Mouse (Mus musculus) ovary, postnatal 10 days (tissue): Measurements from ENCODE around the gene Coa3.
"Not testable (repeated sequence)": the region's sequence is repeated elsewhere in the genome, so short reads cannot be mapped to it uniquely, and the experiment has no call there.

Experiments
- DNase-seq: peaks from one replicate; pipeline ENCODE4 v3.0.0; 2022; ENCODE audit warnings: low spot score

Coa3 gene

DNA sequence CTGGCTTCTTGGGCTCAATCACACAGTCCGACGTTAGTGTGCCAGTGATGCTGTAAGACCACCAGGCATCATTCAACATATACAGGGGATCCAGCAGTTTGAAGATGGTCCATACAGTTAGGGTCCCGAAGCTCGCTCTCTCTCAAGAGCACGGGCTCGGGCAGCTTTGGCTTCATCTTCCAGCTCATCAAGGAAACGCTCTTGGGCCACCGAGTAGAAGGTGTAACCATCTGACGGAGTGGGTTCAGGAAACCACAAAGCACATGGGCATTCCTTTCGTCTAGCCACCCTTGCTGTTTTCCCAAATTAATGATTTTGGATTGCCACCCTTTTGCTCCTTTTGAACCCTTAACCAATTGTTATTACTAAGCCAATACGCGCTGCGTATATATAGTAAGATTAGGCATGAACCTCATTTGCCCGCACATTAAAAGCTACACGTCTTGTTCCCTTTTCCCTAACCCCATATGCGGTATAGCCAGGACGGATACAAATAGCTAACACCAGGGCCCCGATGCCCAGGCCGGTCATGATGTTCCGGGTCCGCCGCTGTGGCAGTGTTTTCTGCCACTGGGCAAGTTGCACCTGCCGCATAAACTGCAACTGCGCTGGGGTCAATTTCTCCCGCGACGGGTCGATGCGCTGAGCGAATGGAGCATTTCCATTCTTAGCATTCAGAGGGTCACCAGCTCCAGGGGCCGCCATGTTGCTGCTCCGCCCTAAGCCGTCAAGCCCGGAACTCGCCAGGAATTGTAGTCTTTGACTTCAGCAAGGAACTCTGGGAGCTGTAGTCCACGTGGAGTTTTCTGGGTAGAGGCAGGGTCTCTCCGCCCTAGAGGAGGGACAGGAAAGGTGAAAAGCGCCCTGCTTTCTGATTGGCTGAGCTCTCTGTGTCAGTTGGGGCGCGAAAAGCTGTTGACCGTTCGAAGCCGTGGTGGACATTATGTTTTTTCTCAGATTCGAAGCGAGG, at the start of gene Coa3, which contains the start of gene Cntd1:
Gene Coa3, minus strand, starts transcription at position 892 of the 970 bp plus-strand sequence.
Gene Cntd1, plus strand, starts transcription at position 790 of the 970 bp plus-strand sequence.
- peak; percentile 63 for DNase-seq

DNA sequence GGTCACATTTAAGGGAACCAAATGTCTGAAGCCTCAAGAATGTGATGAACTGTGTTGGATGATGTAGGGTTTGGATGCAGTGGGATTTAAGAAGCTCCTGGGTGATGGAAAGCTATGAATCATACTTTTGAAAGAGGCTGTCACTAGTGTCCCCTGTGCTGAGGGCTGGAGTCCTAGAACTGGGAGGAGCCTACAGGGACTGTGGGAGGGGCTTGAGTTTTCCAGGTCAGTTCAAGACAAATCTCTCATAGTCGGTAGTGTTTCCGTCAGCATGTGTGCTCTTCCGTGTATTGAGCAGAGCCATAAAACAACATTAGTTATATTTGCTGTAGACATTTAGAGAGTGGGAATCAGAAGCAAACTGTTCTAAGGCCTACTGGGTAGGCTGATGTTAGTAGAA, 48.4 kb upstream of the Coa3 start:
- no peak for DNase-seq

DNA sequence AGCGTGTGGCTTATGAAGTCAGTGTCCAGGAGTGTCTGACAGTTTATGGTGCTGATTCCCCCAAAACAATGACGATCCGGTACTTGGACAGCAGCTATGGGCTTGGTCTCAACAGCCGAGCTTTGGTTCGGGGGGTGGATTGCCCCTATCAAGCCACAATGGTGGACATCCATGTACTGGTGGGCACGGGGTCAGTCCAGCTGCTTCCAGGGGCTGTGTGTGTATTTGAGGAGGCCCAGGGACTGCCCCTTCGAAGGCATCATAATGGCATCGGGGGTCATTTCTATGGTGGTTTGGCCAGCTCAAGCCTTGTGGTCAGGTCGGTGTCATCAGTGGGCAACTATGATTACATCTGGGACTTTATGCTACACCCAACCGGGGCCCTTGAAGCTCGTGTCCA, 47.2 kb upstream of the Coa3 start:
- DNase-seq: no peak

DNA sequence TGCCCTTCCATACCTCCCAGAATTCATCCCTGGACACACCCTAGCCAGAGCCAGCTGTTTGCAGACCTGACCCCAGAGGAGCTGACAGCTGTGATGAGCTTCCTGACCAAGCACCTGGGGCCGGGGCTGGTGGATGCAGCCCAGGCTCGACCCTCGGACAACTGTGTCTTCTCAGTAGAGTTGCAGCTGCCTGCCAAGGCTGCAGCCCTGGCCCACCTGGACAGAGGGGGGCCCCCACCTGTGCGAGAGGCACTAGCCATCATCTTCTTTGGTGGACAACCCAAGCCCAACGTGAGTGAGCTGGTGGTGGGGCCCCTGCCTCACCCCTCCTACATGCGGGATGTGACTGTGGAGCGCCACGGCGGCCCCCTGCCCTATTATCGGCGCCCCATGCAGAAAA, 46.3 kb upstream of the Coa3 start:
- DNase-seq: not testable (repeated sequence)

DNA sequence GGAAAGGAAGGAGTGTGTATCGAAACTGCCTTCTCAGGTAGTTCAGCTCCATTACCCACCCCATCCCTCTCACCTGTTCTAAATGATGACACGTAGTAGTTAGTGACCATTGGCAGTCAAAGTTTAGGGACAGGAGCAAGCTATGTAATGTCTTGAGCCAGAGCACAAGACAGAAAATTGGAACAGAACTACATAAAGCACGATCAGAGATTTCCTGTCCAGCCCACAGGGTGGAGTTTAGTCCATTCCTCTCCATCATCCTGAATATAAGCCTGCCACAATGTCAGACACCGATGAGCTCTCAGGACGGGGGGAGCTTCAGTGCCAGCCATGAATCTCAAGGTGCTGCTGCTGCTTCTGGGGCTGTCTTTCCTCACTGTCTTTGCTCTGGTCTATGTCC, 45.8 kb upstream of the Coa3 start, which contains the start of gene Aoc2:
Gene Aoc2, plus strand, starts transcription at position 301 of the 400 bp plus-strand sequence.
- no peak for DNase-seq

DNA sequence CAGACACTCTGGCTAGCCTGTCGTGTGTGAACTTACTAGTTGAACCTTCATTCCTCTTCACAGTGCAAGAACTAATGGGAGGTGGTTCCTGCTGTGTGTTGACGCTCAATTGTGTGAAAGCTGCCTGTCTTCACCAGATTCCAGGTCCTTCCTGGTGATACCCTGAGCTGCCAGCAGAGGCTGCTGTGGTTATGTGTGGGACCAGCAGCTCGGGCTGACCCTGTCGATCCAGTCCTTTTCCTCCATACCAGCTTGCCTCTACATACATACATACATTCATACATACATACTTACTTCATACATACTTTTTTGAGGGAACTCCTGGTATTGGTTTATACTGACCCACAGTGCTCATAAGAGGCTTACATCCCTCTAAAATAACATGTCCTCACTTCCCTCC, 44.7 kb upstream of the Coa3 start:
- no peak for DNase-seq

DNA sequence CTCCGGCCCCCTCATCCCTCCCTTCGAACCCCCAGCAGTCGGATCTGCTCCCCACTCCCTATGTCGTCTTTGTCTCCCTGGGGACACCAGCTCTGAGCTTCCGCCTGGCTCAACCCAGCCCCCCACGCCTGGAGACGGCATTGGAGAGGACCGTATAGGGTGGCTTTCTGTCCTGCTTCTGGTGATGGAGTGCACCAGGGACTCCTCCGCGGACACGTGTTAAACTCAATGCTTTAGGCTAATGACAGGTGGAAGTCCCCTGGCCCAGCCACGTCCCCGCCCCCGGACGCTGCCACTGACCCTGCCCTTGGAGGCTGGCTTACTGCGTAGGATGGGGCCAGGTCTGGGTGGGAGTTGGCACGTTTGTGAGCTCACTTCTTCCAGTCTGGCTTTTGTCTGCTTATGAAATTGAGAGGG, 37.6 kb upstream of the Coa3 start:
- DNase-seq: no peak

DNA sequence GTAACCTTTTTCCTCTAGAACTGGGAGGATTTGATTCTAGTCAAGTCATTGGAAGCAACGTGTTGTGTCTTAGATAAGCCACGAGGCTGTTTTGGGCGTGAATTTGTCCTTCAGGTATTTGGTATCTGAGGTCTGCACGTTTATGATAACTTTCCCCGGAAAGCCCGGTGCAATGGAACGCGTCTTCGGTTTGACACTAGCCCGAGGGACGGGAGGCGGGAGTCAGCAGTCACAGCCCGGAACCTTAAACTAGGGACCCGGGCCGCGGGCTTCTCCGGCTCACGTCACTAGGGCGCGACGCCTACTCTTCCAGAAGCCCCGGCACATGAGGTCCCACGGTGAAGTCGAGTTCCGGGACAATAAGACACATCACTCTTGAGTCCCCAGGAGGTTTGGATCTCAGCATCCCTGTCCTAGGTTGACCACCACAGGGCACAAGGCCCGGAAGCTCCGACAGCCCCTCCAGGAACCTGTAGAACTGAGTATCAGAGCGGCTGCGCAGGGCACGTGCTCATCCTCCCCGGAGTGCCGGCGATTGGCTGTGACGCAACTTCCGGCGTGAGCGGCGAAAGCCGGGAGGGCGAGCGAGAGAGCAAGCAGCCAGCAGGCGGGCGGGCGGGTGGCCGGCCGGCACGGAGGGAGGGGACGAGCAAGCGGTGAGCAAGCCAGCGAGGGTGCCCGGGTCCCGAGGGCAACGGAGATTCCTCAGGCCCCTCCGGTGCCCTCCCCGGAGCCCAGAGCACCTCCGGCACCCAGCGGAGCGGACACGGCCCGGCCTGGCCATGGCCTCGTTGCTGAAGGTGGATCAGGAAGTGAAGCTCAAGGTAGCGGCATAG, 37.0 kb upstream of the Coa3 start, which contains the start of gene Psme3:
Gene Psme3, plus strand, starts transcription at position 549 of the 836 bp plus-strand sequence.
- DNase-seq: peak; percentile 87

DNA sequence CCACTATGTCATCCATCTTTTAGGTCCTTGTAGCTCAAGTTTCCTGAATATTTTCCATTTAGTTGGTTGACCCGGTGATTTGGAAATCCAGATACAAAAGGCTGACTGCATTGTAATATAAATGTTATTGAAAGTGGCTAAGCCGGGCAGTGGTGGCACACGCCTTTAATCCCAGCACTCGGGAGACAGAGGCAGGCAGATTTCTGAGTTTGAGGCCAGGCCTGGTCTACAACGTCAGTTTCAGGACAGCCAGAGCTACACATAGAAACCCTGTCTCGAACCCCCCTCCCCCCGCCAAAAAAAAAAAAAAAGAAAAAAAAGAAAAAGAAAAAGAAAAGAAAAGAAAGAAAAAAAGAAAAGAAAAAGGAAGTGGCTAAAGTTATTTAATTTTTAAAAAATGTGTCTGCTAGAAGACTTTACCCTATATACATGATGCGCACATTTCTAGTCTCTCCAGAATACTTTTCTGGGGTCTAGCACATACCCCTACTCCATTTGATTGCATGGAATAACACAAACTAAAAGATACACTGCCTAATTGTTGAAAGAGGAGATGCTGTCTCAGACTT, 36.3 kb upstream of the Coa3 start:
- DNase-seq: no peak

DNA sequence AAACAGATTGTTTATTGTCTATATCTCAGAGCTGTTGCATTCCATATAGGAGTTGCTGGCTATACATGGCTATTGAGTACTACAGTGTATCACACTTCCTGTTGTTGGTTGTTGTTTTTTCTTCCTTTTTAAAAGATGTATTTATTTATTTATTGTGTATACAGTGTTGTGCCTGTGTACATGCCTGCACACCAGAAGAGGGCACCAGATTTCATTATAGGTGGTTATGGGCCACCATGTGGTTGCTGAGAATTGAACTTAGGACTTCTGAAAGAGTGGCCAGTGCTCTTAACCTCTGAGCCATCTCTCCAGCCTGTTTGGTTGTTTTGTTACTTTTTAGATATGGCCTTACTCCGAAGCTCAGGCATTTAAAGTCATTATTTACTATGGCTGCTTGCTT, 35.7 kb upstream of the Coa3 start:
- DNase-seq: no peak

DNA sequence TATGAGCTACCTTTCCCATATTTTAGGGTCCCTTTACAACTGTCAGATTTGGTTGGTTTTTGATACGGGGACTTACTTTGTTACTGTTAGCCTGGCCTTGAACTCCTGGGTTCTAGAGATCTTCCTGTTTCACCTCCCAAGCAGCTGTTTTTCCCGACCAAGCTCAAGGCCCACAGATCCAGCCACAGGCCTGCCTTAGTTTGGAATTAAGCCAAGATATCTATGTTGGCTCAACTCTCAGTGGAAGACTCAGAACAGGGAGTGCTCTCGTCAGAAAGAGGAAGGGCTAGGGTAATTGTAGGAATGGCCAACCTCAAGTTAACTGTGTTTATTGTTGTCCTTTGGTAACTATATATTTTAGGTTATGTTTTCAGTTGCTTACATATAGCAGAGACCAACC, 33.2 kb upstream of the Coa3 start:
- DNase-seq: no peak

DNA sequence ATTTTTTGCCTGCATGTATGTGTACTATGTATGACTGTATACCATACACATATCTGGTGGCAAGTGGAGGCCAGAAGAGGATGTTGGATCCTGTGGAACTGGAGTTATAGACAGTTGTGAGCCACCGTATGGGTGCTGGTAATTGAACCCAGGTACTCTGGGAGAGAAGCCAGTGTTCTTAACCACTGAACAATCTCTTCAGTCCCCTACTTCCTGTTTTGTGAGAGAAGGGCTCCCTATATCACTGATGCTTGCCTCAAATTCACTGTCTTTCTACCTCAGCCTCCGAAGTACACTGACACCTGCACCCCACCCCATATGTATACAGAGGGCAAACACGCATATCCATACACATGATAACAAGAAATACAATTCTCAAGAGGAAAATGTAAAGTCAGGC, 32.2 kb upstream of the Coa3 start:
- no peak for DNase-seq

DNA sequence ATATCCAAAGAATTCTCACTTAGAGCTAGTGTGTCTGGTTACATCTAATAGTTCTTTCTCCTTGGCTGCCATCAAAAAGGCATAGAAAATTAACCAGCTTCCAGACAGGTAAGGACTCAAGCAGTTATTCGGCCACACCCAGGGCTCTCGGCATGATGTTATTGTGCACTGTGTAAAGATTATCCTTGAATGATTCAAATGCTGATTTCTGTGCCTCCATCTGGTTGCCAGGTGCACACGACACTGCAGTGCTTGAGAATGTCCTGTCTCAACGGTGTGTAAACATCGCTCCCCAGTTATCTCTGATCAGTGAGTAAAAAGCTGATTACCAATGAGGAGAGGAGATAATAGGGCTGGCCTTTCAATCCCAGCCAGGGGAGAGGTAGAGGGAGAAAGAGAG, 28.8 kb upstream of the Coa3 start:
- no peak for DNase-seq

DNA sequence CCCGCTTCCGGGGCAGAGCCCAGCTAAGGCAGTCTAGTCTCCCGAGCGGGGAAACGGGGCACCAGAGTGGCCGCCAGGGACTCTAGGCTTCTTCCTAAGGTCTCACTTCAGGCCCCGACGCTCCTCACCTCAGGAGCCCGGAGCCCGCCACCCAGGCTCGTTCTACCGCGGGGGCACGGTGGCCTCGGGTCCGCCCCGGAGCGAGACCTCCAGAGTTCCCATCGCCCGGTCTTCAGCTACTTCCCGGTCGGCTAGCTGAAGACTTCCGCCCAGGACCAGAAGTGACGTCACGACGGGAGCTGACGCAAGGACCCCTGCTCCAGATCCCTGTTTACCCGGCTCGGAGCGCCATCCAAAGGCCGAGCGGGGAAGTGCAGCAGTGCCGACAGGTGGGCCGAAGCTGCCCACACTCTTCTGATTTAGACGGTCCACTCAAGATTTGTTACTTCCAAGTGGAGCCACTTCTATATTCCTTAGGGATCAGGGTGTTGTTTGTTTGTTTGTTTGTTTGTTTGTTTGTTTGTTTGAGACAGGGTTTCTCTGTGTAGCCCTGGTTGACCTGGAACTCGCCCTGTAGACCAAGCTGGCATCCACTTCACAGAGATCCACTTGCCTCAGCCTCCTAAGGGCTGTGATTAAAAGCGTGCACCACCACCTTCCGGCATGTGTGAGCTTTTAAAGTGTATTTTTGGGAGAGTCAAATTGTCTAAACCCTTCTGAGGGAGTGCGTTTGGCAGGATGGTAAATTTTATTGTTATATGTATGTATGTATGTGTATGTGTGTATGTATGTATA, 23.3 kb upstream of the Coa3 start, which contains the start of gene Becn1:
Gene Becn1, minus strand, starts transcription at position 283 of the 795 bp plus-strand sequence.
- DNase-seq: peak; percentile 95

DNA sequence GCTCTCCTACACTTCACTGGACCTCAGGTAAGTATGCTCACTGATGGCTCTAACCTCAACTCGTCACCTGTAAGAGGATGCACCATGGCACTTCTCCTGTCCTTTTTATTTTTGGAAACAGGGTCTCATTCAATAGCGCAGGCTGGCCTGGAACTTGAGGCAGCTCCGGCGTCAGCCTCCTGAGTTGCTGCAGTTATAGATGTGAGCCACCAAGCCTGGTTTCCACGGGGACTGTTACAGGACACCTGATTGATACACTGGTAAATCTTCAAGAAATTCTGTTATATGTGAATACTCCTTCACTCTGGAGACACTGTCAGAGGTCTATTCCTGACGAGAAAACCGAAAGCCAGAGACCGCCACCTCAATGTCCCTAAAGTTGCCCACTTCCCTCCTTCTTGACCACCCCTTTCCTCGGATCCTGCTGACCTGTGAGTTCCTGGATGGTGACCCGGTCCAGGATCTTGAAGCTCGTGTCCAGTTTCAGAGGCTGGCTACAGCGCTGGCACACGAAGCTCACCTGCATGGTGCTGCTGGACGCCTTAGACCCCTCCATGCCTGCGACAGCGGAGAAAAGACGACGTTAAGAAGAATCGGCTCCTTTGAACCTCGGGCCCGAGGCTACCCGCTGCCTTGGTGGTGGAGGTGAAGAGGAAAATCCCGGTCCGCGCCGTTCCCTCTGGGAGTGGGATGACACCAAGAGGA, 22.5 kb upstream of the Coa3 start:
- DNase-seq: no peak

DNA sequence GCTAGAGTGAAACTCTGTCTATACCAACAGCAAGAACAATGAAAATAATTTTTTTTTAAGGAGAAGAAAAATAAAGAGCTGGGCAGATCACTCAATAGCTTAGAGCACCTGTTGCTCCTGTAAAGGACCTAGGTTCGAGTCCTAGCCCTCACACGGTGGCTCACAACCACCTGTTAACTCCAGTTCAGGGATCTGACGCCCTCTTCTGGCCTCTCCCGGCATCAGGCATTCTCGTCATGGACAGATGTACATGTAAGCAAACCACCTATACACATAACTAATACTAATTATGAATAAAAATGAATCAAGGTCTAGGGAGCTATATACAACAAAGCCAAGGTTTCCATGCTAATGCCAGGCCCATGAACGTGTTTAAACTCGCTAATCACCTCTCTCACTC, 22.0 kb upstream of the Coa3 start:
- DNase-seq: no peak

DNA sequence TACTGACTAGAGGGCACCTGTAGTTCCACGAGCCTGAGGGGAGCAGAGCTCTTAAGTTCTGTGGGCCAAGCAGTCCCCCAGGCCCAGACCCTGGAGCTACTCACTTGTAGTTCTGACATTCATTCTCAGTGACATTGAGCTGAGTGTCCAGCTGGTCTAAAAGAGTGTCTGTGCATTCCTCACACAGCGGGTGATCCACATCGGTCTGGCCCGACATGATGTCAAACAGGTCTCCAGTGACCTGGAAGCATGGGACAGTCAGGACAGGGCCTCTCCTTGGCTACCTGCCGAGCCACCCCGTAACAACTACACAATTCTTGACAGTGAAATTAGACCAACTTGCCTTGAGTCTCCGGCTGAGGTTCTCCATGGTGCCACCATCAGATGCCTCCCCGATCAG, 16.3 kb upstream of the Coa3 start:
- DNase-seq: no peak

DNA sequence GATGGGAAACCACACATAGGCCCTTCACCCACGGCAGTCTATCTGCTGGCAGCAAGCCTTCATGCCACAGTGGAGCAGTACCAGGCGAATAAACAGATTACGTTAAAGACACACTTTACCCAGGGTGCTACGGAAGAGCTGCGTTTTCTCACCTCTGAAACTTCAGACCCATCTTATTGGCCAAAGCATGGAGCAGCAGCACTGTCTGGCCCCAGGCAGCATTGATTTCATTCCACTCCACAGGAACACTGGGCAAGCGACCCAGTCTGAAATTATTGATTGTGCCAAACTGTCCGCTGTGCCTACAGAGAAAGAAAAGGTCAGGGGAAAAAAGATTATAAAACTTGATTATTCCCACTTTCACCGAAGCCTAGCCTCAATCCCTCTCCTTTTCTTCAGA, 12.3 kb upstream of the Coa3 start:
- no peak for DNase-seq

DNA sequence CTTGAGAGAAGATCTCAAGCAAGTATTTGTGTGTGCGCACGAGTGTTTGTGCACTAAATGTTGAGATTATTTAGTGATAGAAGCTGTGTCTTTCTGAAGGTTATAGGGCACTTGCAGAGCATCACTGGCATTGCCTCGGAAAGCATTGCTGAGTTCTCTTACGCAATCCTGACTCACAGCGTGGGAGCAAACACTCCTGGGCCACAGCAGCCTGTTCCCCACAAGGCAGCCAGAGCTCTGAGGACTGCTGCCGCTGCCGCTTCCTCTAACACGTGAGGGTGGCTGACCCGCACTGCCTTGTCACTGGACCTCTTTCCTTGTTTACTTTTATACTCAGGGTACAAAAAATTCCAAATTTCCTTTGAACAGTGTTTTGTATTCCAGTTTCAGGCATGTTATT, 8.4 kb upstream of the Coa3 start:
- DNase-seq: no peak

DNA sequence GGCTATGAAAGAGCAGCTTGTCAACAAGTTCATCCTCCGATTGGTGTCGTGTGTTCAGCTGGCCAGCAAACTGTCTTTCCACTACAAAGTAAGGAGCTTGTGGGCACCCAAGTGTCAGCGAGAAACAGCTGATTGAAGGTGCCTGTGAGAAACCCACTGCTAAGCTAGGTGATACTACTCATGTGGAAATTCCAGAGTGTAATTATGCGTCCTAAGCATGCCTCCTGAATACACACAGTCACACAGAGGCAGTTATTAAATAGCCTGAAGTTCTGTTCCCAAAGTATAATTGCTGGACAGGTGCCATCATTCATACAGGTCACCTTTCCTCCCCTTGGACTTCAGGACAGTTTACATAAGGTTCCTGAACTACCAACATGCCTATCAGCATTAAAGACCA, 4.9 kb upstream of the Coa3 start:
- DNase-seq: no peak

DNA sequence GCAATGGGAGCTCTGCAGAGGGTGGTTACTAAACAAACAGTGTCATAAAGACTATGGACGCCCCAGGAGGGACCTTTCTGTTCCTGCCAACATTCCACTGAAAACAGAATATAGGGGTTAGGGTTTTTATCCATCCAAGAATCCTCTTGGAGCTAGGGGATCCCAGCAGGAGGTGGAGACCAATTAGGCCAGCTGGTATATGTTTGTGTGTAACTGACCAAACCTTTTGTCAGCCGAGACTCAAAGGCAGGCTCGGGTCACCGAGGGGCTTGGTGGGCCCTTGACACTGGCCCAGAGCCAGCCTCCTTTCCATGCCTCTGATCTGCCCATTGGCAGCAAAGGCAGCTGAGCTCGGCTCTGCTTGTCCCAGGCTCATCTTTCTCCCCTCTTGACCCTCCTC, 4.0 kb upstream of the Coa3 start:
- DNase-seq: no peak
